Mouse (Mus musculus) intestine, postnatal 0 days (tissue): Measurements from ENCODE around the gene Daam2. TPM values are rescaled to one million over a fixed set of nuclear protein-coding genes. Genes with fewer than 3 reads are reported as not detected.

Experiments
- ATAC-seq: fragments of 200-750 bp; cut with Nextera tagmentation; 2 replicates; pipeline ENCODE4 v1.8.0; 2017; ENCODE audit warnings: mild to moderate bottlenecking, moderate TSS enrichment, moderate library complexity
- H3K27ac ChIP-seq: fragments of 300-500 bp; sonication (generic); 2 replicates; pipeline ENCODE4 v1.5.1; 2014; ENCODE audit warnings: mild to moderate bottlenecking, low read depth, low read length, moderate library complexity
- H3K27me3 ChIP-seq: fragments of 300-500 bp; sonication (generic); replicated peaks from 2 replicates; pipeline ENCODE4 v1.6.1; 2014; ENCODE audit warnings: low read length, mixed read lengths; ENCODE audit not compliant: control insufficient read depth, insufficient read depth
- H3K36me3 ChIP-seq: fragments of 300-500 bp; sonication (generic); 2 replicates; pipeline ENCODE4 v1.6.1; 2014; ENCODE audit warnings: mild to moderate bottlenecking, moderate library complexity; ENCODE audit not compliant: control insufficient read depth, insufficient read depth
- H3K4me1 ChIP-seq: fragments of 300-500 bp; sonication (generic); replicated peaks from 2 replicates; pipeline ENCODE4 v1.6.1; 2014; ENCODE audit warnings: antibody characterized with exemption, low read length, mixed read lengths; ENCODE audit not compliant: control insufficient read depth, insufficient read depth
- H3K4me2 ChIP-seq: fragments of 300-500 bp; sonication (generic); replicated peaks from 2 replicates; pipeline ENCODE4 v1.6.1; 2014; ENCODE audit warnings: low read depth, mild to moderate bottlenecking, moderate library complexity
- H3K4me3 ChIP-seq: fragments of 300-500 bp; sonication (generic); 2 replicates; pipeline ENCODE4 v1.5.1; 2014; ENCODE audit warnings: low read depth, low read length
- H3K9ac ChIP-seq: fragments of 300-500 bp; sonication (generic); 2 replicates; pipeline ENCODE4 v1.6.1; 2014; ENCODE audit warnings: mild to moderate bottlenecking, low read depth, low read length
- H3K9me3 ChIP-seq: fragments of 300-500 bp; sonication (generic); 2 replicates; pipeline ENCODE4 v1.6.1; 2016; ENCODE audit warnings: mixed run types; ENCODE audit not compliant: control insufficient read depth
- CTCF ChIP-seq: sonication (generic); IDR thresholded peaks from 2 replicates; pipeline ENCODE4 v1.5.1; 2016; ENCODE audit warnings: low read depth, mild to moderate bottlenecking, control low read depth, antibody characterized with exemption, moderate library complexity
- WGBS: fragments of 180-500 bp; shearing (Covaris S2); extraction: QIAGEN DNeasy Blood & Tissue Kit; methylation state at CpG from one replicate; pipeline ENCODE4 v1.1.7; 2014; 5-methylcytosine and 5-hydroxymethylcytosine counted together
- polyA plus RNA-seq: library from polyadenylated mRNA; unstranded; fragments of >200 nt; fragmentation: Nextera tagmentation; extraction: Ambion mirVana; gene quantifications from 2 replicates; pipeline ENCODE4 v1.2.1, GENCODE M21; 2015

Daam2 gene
- polyA plus RNA-seq, 1 experiment from 2014 or later, result 1.5 TPM

- no peaks in the 10 kb centered on the region for H3K9me3 ChIP-seq
- 57% methylated on average over 7 of the region's 7 CpGs for WGBS
- ATAC-seq, result no peak
- no peak overlapping the region for H3K4me3 ChIP-seq
- no peak overlapping the region for H3K9ac ChIP-seq
- H3K27me3 ChIP-seq, result no peaks in the 10 kb centered on the region
- H3K27ac ChIP-seq, result no peak overlapping the region
- TF ChIP-seq CTCF, result no peak
- no peaks in the 10 kb centered on the region for H3K4me1 ChIP-seq
- H3K4me2 ChIP-seq, result no peak overlapping the region
- no peaks in the 10 kb centered on the region; the same call in 1 of the 2 replicates for H3K36me3 ChIP-seq
Observed at GRCm38 (mm10) chr17:49522002-49522401, 42.1 kb downstream of the Daam2 start.

GRCm38 (mm10) chr17:49520674-49521073 is 43.5 kb downstream of the Daam2 start:
- WGBS, result 62% methylated on average over 6 of the region's 6 CpGs
- TF ChIP-seq CTCF, result no peak

GRCm38 (mm10) chr17:49519576-49520247 is 44.4 kb downstream of the Daam2 start:
- no peak overlapping the region for H3K27ac ChIP-seq
- H3K4me1 ChIP-seq, result no peaks in the 10 kb centered on the region
- ATAC-seq, result no peak
- H3K4me3 ChIP-seq, result no peak overlapping the region
- WGBS, result 77% methylated on average over 7 of the region's 7 CpGs
- no peak overlapping the region for H3K4me2 ChIP-seq
- H3K27me3 ChIP-seq, result no peaks in the 10 kb centered on the region
- no peak for TF ChIP-seq CTCF
- H3K36me3 ChIP-seq, result no peaks in the 10 kb centered on the region; the same call in 1 of the 2 replicates
- H3K9me3 ChIP-seq, result no peaks in the 10 kb centered on the region
- no peak overlapping the region for H3K9ac ChIP-seq

More at GRCm38 (mm10) chr17:49520674-49521073, 43.5 kb downstream of the Daam2 start:
- Histone ChIP-seq H3K36me3 (no peaks in the 10 kb centered on the region; the same call in 1 of the 2 replicates), H3K9me3 (no peaks in the 10 kb centered on the region), H3K4me1 (no peaks in the 10 kb centered on the region), H3K27me3 (no peaks in the 10 kb centered on the region), H3K4me3 (no peak overlapping the region), H3K9ac (no peak overlapping the region), H3K27ac (no peak overlapping the region), H3K4me2 (no peak overlapping the region)
- no peak for ATAC-seq

- no peak overlapping the region for H3K4me3 ChIP-seq
- H3K27ac ChIP-seq, result no peak overlapping the region
- H3K9ac ChIP-seq, result no peak overlapping the region
- H3K36me3 ChIP-seq, result no peaks in the 10 kb centered on the region; the same call in 1 of the 2 replicates
- no peak overlapping the region for H3K4me2 ChIP-seq
- TF ChIP-seq CTCF, result no peak
- H3K9me3 ChIP-seq, result no peaks in the 10 kb centered on the region
- ATAC-seq, result no peak
- WGBS, result 63% methylated on average over 3 of the region's 3 CpGs
- no peaks in the 10 kb centered on the region for H3K27me3 ChIP-seq
- H3K4me1 ChIP-seq, result no peaks in the 10 kb centered on the region
Observed at GRCm38 (mm10) chr17:49517091-49517490, 47.1 kb downstream of the Daam2 start.

- Histone ChIP-seq H3K27me3 (no peaks in the 10 kb centered on the region), H3K9ac (no peak overlapping the region), H3K36me3 (no peaks in the 10 kb centered on the region; the same call in 1 of the 2 replicates), H3K27ac (no peak overlapping the region), H3K4me2 (no peak overlapping the region), H3K4me1 (no peaks in the 10 kb centered on the region), H3K9me3 (no peaks in the 10 kb centered on the region), H3K4me3 (no peak overlapping the region)
- WGBS, result 47% methylated on average over 4 of the region's 4 CpGs
- ATAC-seq, result no peak
- TF ChIP-seq CTCF, result no peak
Observed at GRCm38 (mm10) chr17:49515678-49516077, 48.5 kb downstream of the Daam2 start.

GRCm38 (mm10) chr17:49515141-49515540 is 49.0 kb downstream of the Daam2 start:
- H3K4me2 ChIP-seq, result no peak overlapping the region
- no peak for ATAC-seq
- H3K36me3 ChIP-seq, result no peaks in the 10 kb centered on the region; the same call in 1 of the 2 replicates
- H3K27ac ChIP-seq, result no peak overlapping the region
- 86% methylated on average over 3 of the region's 3 CpGs for WGBS
- H3K9me3 ChIP-seq, result no peaks in the 10 kb centered on the region
- no peak overlapping the region for H3K9ac ChIP-seq
- H3K27me3 ChIP-seq, result no peaks in the 10 kb centered on the region
- no peak for TF ChIP-seq CTCF
- no peaks in the 10 kb centered on the region for H3K4me1 ChIP-seq
- no peak overlapping the region for H3K4me3 ChIP-seq
